Mouse (Mus musculus) embryonic facial prominence, embryonic 12.5 days (tissue): ENCODE measurements around the gene 9030025P20Rik. TPM values are rescaled to one million over a fixed set of nuclear protein-coding genes. Genes with fewer than 3 reads are reported as not detected.
"Not testable (repeated sequence)": the region's sequence is repeated elsewhere in the genome, so short reads cannot be mapped to it uniquely, and the experiment has no call there.

Experiments
- ATAC-seq: fragments of 200-750 bp; cut with Nextera tagmentation; 2 replicates; pipeline ENCODE4 v1.8.0; 2017; ENCODE audit not compliant: insufficient number of reproducible peaks, insufficient read depth, low FRiP score, low TSS enrichment
- H3K27ac ChIP-seq: fragments of 300-500 bp; sonication (generic); 2 replicates; pipeline ENCODE4 v1.5.1; 2016; ENCODE audit warnings: mild to moderate bottlenecking
- H3K27me3 ChIP-seq: fragments of 300-500 bp; sonication (generic); 2 replicates; pipeline ENCODE4 v1.6.1; 2016; ENCODE audit warnings: mild to moderate bottlenecking, moderate library complexity
- H3K36me3 ChIP-seq: fragments of 300-500 bp; sonication (generic); 2 replicates; pipeline ENCODE4 v1.6.1; 2016; ENCODE audit warnings: mild to moderate bottlenecking
- H3K4me1 ChIP-seq: fragments of 300-500 bp; sonication (generic); 2 replicates; pipeline ENCODE4 v1.6.1; 2016
- H3K4me2 ChIP-seq: fragments of 300-500 bp; sonication (generic); replicated peaks from 2 replicates; pipeline ENCODE4 v1.6.1; 2016; ENCODE audit warnings: mild to moderate bottlenecking, moderate library complexity
- H3K4me3 ChIP-seq: fragments of 300-500 bp; sonication (generic); 2 replicates; pipeline ENCODE4 v1.5.1; 2016; ENCODE audit warnings: mild to moderate bottlenecking
- H3K9ac ChIP-seq: fragments of 300-500 bp; sonication (generic); 2 replicates; pipeline ENCODE4 v1.6.1; 2016; ENCODE audit warnings: mild to moderate bottlenecking, moderate library complexity
- H3K9me3 ChIP-seq: fragments of 300-500 bp; sonication (generic); 2 replicates; pipeline ENCODE4 v1.6.1; 2016; ENCODE audit warnings: mild to moderate bottlenecking, moderate library complexity
- WGBS: fragments of 180-500 bp; shearing (Covaris S2); methylation state at CpG from one replicate; pipeline ENCODE4 v1.1.7; 2016; 5-methylcytosine and 5-hydroxymethylcytosine counted together
- polyA plus RNA-seq: library from polyadenylated mRNA; unstranded; fragments of >200 nt; fragmentation: Nextera tagmentation; extraction: Ambion mirVana; gene quantifications from 2 replicates; pipeline ENCODE4 v1.2.1, GENCODE M21; 2016

Gene 9030025P20Rik
- polyA plus RNA-seq = 11.1 and 12.2 TPM in 2 replicates

- not testable (repeated sequence) for H3K9me3 ChIP-seq, H3K9ac ChIP-seq, H3K27ac ChIP-seq, H3K36me3 ChIP-seq, H3K27me3 ChIP-seq, H3K4me2 ChIP-seq, H3K4me1 ChIP-seq, H3K4me3 ChIP-seq
- ATAC-seq = peak; percentile 96
- WGBS = no CpG with 5 or more reads among the region's 60 CpGs
These were observed at the start of gene 9030025P20Rik, which contains the start of gene Gm3417 for GRCm38 (mm10) chr17:14978362-14979038. Gene 9030025P20Rik (plus strand): TSS chr17:14978468. Gene Gm3417 (minus strand): TSS chr17:14978790.

DNA sequence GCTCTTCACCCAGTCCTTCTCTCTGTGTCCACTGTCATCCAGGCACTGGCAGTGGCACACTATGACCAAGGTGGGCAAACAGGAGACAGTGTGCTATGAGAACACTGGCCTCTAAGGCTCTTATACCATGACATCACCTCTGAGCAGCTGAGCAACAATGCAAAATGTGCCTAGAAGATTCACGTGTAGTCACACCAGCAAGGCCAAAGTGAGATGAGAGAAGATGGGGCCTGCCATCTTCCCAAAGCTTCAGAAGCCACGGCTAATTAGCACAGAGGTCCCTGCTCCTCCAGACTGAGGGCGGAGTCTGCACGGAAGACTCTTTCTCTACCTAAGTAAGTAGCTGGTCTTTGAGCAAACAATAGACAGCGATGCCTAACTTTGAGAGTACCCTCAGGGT, 49.6 kb upstream of the 9030025P20Rik start:
- no peak for ATAC-seq
- Histone ChIP-seq H3K4me1 (no peaks in the 10 kb centered on the region), H3K4me3 (no peak overlapping the region), H3K36me3 (no peaks in the 10 kb centered on the region), H3K27ac (no peak overlapping the region), H3K9ac (no peak overlapping the region), H3K4me2 (no peak overlapping the region), H3K27me3 (no peaks in the 10 kb centered on the region), H3K9me3 (no peaks in the 10 kb centered on the region)
- WGBS = 69% methylated on average over 5 of the region's 5 CpGs

- Histone ChIP-seq H3K27me3 (no peaks in the 10 kb centered on the region), H3K4me1 (no peaks in the 10 kb centered on the region), H3K4me2 (no peak overlapping the region), H3K4me3 (no peak overlapping the region), H3K27ac (no peak overlapping the region), H3K36me3 (no peaks in the 10 kb centered on the region), H3K9ac (no peak overlapping the region), H3K9me3 (no peaks in the 10 kb centered on the region)
- no peak for ATAC-seq
- 83% methylated on average over 7 of the region's 7 CpGs for WGBS
These were observed 47.6 kb upstream of the 9030025P20Rik start for GRCm38 (mm10) chr17:14930697-14931096.

DNA sequence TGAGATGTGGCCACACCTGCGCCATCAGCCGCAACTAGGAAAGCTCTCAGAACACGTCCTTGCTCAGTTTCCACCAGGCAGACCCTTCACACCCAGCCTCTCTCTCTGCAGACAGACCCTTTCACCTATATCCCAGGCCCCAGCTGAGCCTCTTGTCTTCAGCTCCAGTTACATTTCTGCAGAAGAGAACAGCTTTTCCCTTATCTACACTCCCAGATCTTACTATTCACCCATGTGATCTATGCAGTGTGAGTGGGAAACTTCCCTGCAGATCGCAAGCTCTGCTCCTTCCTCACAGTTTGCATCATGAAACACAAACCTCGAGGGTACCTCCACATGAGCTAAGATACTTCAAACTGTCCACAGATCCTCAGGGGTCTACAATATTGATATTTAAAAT, 46.8 kb upstream of the 9030025P20Rik start:
- Histone ChIP-seq H3K27me3 (no peaks in the 10 kb centered on the region), H3K4me2 (no peak overlapping the region), H3K4me3 (no peak overlapping the region), H3K36me3 (no peaks in the 10 kb centered on the region), H3K27ac (no peak overlapping the region), H3K4me1 (no peaks in the 10 kb centered on the region), H3K9me3 (no peaks in the 10 kb centered on the region), H3K9ac (no peak overlapping the region)
- no peak for ATAC-seq
- 81% methylated on average over 5 of the region's 5 CpGs for WGBS

DNA sequence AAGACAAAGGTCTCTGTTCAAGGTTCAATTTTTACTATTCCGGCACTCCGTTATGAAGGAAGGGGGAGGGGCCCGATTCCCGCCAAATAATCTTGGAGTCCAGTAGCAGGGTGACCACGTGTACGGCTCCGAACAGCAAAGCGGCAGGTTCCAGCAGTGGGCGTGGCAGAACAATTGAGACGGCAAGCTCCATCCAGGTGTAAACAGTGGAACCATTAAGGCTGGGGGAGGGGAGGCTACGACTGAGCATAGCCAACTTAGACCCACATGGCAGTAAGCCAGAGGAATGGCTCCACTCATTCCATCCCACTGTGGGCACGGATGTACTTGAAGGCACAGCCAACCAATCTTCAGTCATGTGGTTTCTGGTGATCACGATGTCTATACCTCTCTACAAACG, 43.0 kb upstream of the 9030025P20Rik start:
- H3K9ac ChIP-seq, ATAC-seq, H3K4me2 ChIP-seq, H3K9me3 ChIP-seq, H3K36me3 ChIP-seq, H3K4me3 ChIP-seq, H3K4me1 ChIP-seq, H3K27ac ChIP-seq, H3K27me3 ChIP-seq: not testable (repeated sequence)
- 84% methylated on average over 14 of the region's 14 CpGs for WGBS

DNA sequence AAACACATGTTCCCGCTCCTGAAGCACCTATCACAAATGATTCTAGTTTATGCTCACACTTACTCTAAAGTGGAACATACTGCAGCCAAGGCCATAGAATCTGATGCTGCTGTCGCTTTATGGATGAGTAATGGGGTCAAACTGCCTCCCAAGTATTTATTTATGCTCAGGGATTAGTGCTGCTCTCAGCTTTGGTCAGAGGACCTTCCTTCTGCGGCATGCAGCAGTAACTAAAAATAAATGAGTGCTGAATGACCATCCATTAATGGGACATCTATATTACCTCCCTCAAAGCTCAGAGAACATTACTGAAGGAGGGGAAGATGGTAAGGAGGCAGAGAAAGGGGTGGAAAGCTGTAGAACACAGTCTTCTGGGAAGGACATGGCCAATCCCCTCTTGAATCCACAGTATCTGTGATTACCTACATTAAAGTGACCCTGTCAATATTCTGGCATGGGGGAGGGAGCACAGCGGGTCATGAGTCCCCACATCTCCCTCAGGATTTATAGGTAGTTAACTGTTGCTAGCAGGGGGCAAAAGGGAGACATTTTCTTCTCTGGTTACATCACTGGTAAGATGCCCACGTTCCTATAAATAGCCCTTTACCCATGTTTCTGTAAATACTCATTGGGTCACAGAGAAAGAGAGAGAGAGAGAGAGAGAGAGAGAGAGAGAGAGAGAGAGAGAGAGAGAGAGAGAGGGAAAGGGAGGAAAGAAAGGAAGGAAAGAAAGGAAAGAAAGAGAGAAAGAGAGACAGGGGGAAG, 42.2 kb upstream of the 9030025P20Rik start:
- Histone ChIP-seq H3K4me1 (no peaks in the 10 kb centered on the region), H3K27me3 (no peaks in the 10 kb centered on the region), H3K36me3 (no peaks in the 10 kb centered on the region), H3K9ac (no peak overlapping the region), H3K9me3 (no peaks in the 10 kb centered on the region), H3K27ac (no peak overlapping the region), H3K4me3 (no peak overlapping the region), H3K4me2 (no peak overlapping the region)
- WGBS = 73% methylated on average over 5 of the region's 5 CpGs
- ATAC-seq = no peak

DNA sequence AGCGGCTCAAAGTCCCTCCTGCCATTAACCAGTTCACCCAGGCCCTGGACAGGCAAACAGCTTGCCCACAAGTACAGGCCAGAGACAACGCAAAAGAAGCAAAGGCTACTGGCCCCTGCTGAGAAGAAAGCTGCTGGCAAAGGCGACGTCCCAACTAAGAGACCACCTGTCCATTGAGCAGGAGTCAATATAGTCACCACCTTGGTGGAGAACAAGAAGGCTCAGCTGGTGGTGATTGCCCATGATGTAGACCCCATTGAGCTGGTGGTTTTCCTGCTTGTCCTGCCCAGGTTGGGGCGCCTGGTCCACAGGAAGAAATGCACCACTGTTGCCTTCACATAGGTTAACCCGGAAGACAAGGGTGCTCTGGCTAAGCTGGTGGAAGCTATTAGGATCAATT, 36.1 kb upstream of the 9030025P20Rik start:
- H3K27ac ChIP-seq = not testable (repeated sequence)
- 64% methylated on average over 6 of the region's 6 CpGs for WGBS

GRCm38 (mm10) chr17:14943009-14943728, 35.1 kb upstream of the 9030025P20Rik start, which contains the start of the genes Wdr27 and 1600012H06Rik:
Gene Wdr27 (minus strand): TSS chr17:14943158.
Gene 1600012H06Rik (plus strand): TSS chr17:14943184.
- Histone ChIP-seq H3K4me3 (peak within 1 kb of the TSS; percentile 87), H3K27ac (peak within 1 kb of the TSS; percentile 80), H3K4me2 (peak within 1 kb of the TSS; percentile 95), H3K27me3 (no peaks in the 10 kb centered on the region), H3K9me3 (no peaks in the 10 kb centered on the region), H3K36me3 (peaks cover 22% of the 10 kb centered on the region; the same call in 1 of the 2 replicates), H3K4me1 (peaks cover 16% of the 10 kb centered on the region), H3K9ac (peak within 1 kb of the TSS; percentile 83)
- peak; percentile 96 for ATAC-seq
- under 1% methylated on average over 54 of the region's 54 CpGs for WGBS

More for the DNA sequence above, 36.1 kb upstream of the 9030025P20Rik start:
- H3K27me3 ChIP-seq, H3K9me3 ChIP-seq, ATAC-seq: not testable (repeated sequence)
- Histone ChIP-seq H3K4me3 (peak overlapping the region; percentile 87), H3K36me3 (peaks cover 19% of the 10 kb centered on the region; the same call in 1 of the 2 replicates), H3K4me1 (peaks cover 16% of the 10 kb centered on the region), H3K4me2 (peak overlapping the region; percentile 95), H3K9ac (peak overlapping the region; percentile 83)

DNA sequence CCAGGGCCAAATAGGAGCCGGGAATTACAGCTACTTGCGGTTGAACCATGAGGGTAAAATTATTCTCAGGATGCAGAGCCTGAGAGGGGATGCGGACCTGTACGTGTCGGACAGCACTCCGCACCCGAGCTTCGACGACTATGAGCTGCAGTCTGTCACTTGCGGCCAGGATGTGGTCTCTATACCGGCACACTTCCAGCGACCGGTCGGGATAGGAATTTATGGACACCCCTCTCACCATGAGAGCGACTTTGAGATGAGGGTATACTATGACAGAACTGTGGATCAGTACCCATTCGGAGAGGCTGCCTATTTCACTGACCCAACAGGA, 34.6 kb upstream of the 9030025P20Rik start:
- peak overlapping the region; percentile 80; the same call in 1 of the 2 replicates for H3K27ac ChIP-seq
- peak; percentile 1; the same call in 1 of the 2 replicates for ATAC-seq
- H3K4me3 ChIP-seq = peak overlapping the region; percentile 87
- H3K9ac ChIP-seq = peak overlapping the region; percentile 83
- no peaks in the 10 kb centered on the region for H3K9me3 ChIP-seq
- no peaks in the 10 kb centered on the region for H3K27me3 ChIP-seq
- H3K36me3 ChIP-seq = peaks cover 27% of the 10 kb centered on the region; the same call in 1 of the 2 replicates
- peaks cover 16% of the 10 kb centered on the region for H3K4me1 ChIP-seq
- H3K4me2 ChIP-seq = peak overlapping the region; percentile 95
- WGBS = 25% methylated on average over 16 of the region's 16 CpGs

- Histone ChIP-seq H3K4me2 (peak overlapping the region; percentile 95), H3K9me3 (no peaks in the 10 kb centered on the region), H3K4me3 (no peak overlapping the region), H3K27me3 (no peaks in the 10 kb centered on the region), H3K27ac (no peak overlapping the region), H3K4me1 (peaks cover 16% of the 10 kb centered on the region), H3K9ac (no peak overlapping the region), H3K36me3 (peaks cover 33% of the 10 kb centered on the region)
- WGBS = 88% methylated on average over 1 of the region's 1 CpGs
- ATAC-seq = no peak
These were observed 33.7 kb upstream of the 9030025P20Rik start for GRCm38 (mm10) chr17:14944551-14944950.

DNA sequence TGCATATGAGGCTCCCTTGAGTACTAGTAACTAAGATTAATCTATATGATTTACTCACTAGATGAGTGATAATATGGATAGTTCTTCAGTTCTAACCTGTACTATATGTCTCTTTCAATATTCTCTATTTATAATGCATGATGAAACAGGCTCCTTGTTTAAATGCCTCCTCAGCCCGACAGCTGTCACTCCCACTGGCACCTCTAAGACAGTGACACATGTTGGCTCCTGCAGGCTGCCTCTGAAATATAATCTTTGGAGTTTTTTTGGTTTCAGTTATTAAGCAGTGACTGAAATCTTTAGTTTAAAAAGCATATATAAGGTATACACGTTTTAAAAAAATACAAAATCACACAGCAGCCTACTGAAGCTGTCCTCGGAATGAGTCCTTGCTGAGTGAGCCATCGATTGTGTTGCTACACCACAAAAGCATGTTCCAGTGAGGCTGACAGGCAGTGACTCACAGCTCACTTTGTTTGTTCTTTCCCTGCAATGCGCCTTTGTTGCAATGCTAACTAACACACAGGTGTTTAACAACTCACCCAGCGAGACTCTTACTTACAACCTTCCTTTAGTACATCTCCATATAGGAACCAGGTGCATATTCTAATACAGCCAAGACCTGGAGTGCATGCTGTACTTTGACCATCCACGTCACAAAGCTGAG, 29.0 kb upstream of the 9030025P20Rik start:
- ATAC-seq = no peak
- no peak overlapping the region for H3K9ac ChIP-seq
- H3K4me1 ChIP-seq = peaks cover 3% of the 10 kb centered on the region
- H3K27me3 ChIP-seq = no peaks in the 10 kb centered on the region
- H3K9me3 ChIP-seq = no peaks in the 10 kb centered on the region
- H3K4me2 ChIP-seq = no peak overlapping the region
- 86% methylated on average over 7 of the region's 7 CpGs for WGBS
- no peak overlapping the region for H3K27ac ChIP-seq
- no peak overlapping the region for H3K4me3 ChIP-seq
- peaks cover 71% of the 10 kb centered on the region for H3K36me3 ChIP-seq
